Mouse (Mus musculus): ENCODE results near the gene Cdh22. TPM values are rescaled to one million over a fixed set of nuclear protein-coding genes. Genes with fewer than 3 reads are reported as not detected.

Gene Cdh22
- polyA plus RNA-seq, 1 experiment from 2014 or later, result 3.4 TPM

GRCm38 (mm10) chr2:165162221-165162620 lies 72.4 kb downstream of the Cdh22 start:
- WGBS, result 10% methylated on average over 5 of the region's 5 CpGs
- H3K27me3 ChIP-seq (ENCODE audit: control insufficient read depth, insufficient read depth, low read length), result peaks cover 24% of the 10 kb centered on the region
- H3K9me3 ChIP-seq (ENCODE audit: control insufficient read depth, low read length), result no peaks in the 10 kb centered on the region
- H3K4me1 ChIP-seq (ENCODE audit: control insufficient read depth, insufficient read depth, low read length), result peaks cover 12% of the 10 kb centered on the region; the same call in 1 of the 2 replicates
- no peaks in the 10 kb centered on the region for H3K36me3 ChIP-seq (ENCODE audit: control insufficient read depth, insufficient read depth, low read length)
- DNase-seq (ENCODE audit: low spot score) (peak; percentile 58), ATAC-seq (ENCODE audit: insufficient read depth, low FRiP score, low TSS enrichment) (no peak)
- no peak overlapping the region for H3K9ac ChIP-seq (ENCODE audit: low read length)
- no peak overlapping the region for H3K27ac ChIP-seq (ENCODE audit: low read depth, low read length)
- no peak overlapping the region for H3K4me3 ChIP-seq (ENCODE audit: low read depth, low read length)
- no peak overlapping the region for H3K4me2 ChIP-seq (ENCODE audit: low read depth)

DNA sequence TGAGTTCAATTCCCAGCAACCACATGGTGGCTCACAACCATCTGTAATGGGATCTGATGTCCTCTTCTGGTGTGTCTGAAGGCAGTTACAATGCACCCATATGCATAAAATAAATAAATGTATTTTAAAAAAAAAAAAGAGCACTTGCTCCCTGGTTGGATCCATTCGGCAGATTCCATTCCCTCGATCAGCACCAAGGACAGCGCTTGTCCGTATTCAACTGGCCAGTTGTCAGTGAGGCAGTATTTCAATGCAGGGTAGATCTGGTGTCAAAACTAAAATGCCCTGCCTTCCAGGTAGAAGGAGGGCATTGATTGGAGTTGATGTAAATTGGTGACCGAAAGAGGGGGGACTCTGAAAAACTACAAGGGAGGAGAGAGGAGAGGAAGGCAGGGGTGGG lies 74.2 kb downstream of the Cdh22 start:
- DNase-seq (ENCODE audit: low spot score), result peak; percentile 61
- H3K27me3 ChIP-seq (ENCODE audit: control insufficient read depth, insufficient read depth, low read length), result peaks cover 9% of the 10 kb centered on the region
- H3K36me3 ChIP-seq (ENCODE audit: control insufficient read depth, insufficient read depth, low read length), result no peaks in the 10 kb centered on the region
- no peak overlapping the region for H3K9ac ChIP-seq (ENCODE audit: low read length)
- no peak overlapping the region for H3K4me3 ChIP-seq (ENCODE audit: low read depth, low read length)
- no peak overlapping the region for H3K4me2 ChIP-seq (ENCODE audit: low read depth)
- H3K4me1 ChIP-seq (ENCODE audit: control insufficient read depth, insufficient read depth, low read length), result peaks cover 9% of the 10 kb centered on the region; the same call in 1 of the 2 replicates
- ATAC-seq (ENCODE audit: insufficient read depth, low FRiP score, low TSS enrichment), result no peak
- WGBS, result 19% methylated on average over 5 of the region's 5 CpGs
- no peaks in the 10 kb centered on the region for H3K9me3 ChIP-seq (ENCODE audit: control insufficient read depth, low read length)
- H3K27ac ChIP-seq (ENCODE audit: low read depth, low read length), result no peak overlapping the region

DNA sequence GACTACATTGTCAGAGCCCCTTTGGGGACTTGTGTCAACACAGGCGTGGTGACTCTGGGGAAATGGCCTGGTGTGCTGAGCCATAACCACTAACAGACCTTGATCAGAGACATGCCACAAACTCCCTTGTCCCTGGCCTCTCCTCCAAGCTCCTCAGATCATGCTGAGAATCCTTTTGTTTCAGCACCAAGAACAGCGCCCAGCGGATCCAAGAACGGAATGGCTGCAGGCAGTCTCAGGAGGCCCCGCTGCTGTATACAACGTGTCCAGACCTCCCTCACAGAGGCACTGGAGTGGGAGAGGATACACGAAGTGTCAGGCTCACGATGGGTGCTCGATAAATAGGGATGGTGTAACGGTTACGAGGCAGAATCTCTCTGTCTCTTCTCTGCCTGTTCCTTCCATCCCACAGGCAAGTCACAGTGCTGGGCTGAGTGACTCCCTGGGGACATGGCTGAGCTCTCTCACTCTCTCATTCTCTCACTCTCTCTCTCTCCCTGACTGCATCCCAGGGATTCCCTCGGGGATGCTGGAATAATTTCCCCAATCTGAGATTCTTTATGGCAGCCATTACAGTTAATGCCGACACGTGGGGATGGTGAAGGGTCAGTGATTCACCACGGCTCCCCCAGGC lies 75.5 kb downstream of the Cdh22 start:
- no peaks in the 10 kb centered on the region for H3K36me3 ChIP-seq (ENCODE audit: control insufficient read depth, insufficient read depth, low read length)
- WGBS, result 16% methylated on average over 15 of the region's 15 CpGs
- no peak overlapping the region for H3K27ac ChIP-seq (ENCODE audit: low read depth, low read length)
- H3K4me2 ChIP-seq (ENCODE audit: low read depth), result no peak overlapping the region
- DNase-seq (ENCODE audit: low spot score) (peak; percentile 73), ATAC-seq (ENCODE audit: insufficient read depth, low FRiP score, low TSS enrichment) (no peak)
- peaks cover 9% of the 10 kb centered on the region; the same call in 1 of the 2 replicates for H3K4me1 ChIP-seq (ENCODE audit: control insufficient read depth, insufficient read depth, low read length)
- H3K4me3 ChIP-seq (ENCODE audit: low read depth, low read length), result no peak overlapping the region
- H3K9me3 ChIP-seq (ENCODE audit: control insufficient read depth, low read length), result no peaks in the 10 kb centered on the region
- H3K27me3 ChIP-seq (ENCODE audit: control insufficient read depth, insufficient read depth, low read length), result peaks cover 2% of the 10 kb centered on the region; the same call in 1 of the 2 replicates
- H3K9ac ChIP-seq (ENCODE audit: low read length), result no peak overlapping the region

GRCm38 (mm10) chr2:165158317-165158716 lies 76.3 kb downstream of the Cdh22 start:
- Histone ChIP-seq H3K9me3 (ENCODE audit: control insufficient read depth, low read length) (no peaks in the 10 kb centered on the region), H3K9ac (ENCODE audit: low read length) (no peak overlapping the region), H3K4me1 (ENCODE audit: control insufficient read depth, insufficient read depth, low read length) (peaks cover 9% of the 10 kb centered on the region; the same call in 1 of the 2 replicates), H3K4me2 (ENCODE audit: low read depth) (no peak overlapping the region), H3K4me3 (ENCODE audit: low read depth, low read length) (no peak overlapping the region), H3K36me3 (ENCODE audit: control insufficient read depth, insufficient read depth, low read length) (no peaks in the 10 kb centered on the region), H3K27me3 (ENCODE audit: control insufficient read depth, insufficient read depth, low read length) (peaks cover 2% of the 10 kb centered on the region; the same call in 1 of the 2 replicates), H3K27ac (ENCODE audit: low read depth, low read length) (no peak overlapping the region)
- 65% methylated on average over 4 of the region's 4 CpGs for WGBS
- ATAC-seq (ENCODE audit: insufficient read depth, low FRiP score, low TSS enrichment) (no peak), DNase-seq (ENCODE audit: low spot score) (no peak)

- Histone ChIP-seq H3K9me3 (ENCODE audit: control insufficient read depth, low read length) (no peaks in the 10 kb centered on the region), H3K27ac (ENCODE audit: low read depth, low read length) (no peak overlapping the region), H3K36me3 (ENCODE audit: control insufficient read depth, insufficient read depth, low read length) (no peaks in the 10 kb centered on the region), H3K27me3 (ENCODE audit: control insufficient read depth, insufficient read depth, low read length) (peaks cover 2% of the 10 kb centered on the region; the same call in 1 of the 2 replicates), H3K9ac (ENCODE audit: low read length) (no peak overlapping the region), H3K4me1 (ENCODE audit: control insufficient read depth, insufficient read depth, low read length) (peaks cover 9% of the 10 kb centered on the region; the same call in 1 of the 2 replicates), H3K4me2 (ENCODE audit: low read depth) (no peak overlapping the region), H3K4me3 (ENCODE audit: low read depth, low read length) (no peak overlapping the region)
- DNase-seq (ENCODE audit: low spot score) (no peak), ATAC-seq (ENCODE audit: insufficient read depth, low FRiP score, low TSS enrichment) (no peak)
- 65% methylated on average over 11 of the region's 11 CpGs for WGBS
Measured at GRCm38 (mm10) chr2:165157900-165158299, 76.8 kb downstream of the Cdh22 start.

- no peak overlapping the region for H3K9ac ChIP-seq (ENCODE audit: low read length)
- no peaks in the 10 kb centered on the region for H3K4me1 ChIP-seq (ENCODE audit: control insufficient read depth, insufficient read depth, low read length)
- no peak for ATAC-seq (ENCODE audit: insufficient read depth, low FRiP score, low TSS enrichment)
- no peak overlapping the region for H3K4me3 ChIP-seq (ENCODE audit: low read depth, low read length)
- no peaks in the 10 kb centered on the region for H3K9me3 ChIP-seq (ENCODE audit: control insufficient read depth, low read length)
- no peak for DNase-seq (ENCODE audit: low spot score)
- no peak overlapping the region for H3K4me2 ChIP-seq (ENCODE audit: low read depth)
- H3K27me3 ChIP-seq (ENCODE audit: control insufficient read depth, insufficient read depth, low read length), result no peaks in the 10 kb centered on the region
- 32% methylated on average over 12 of the region's 12 CpGs for WGBS
- no peak overlapping the region for H3K27ac ChIP-seq (ENCODE audit: low read depth, low read length)
- no peaks in the 10 kb centered on the region for H3K36me3 ChIP-seq (ENCODE audit: control insufficient read depth, insufficient read depth, low read length)
Measured at GRCm38 (mm10) chr2:165153006-165153405, 81.6 kb downstream of the Cdh22 start.

DNA sequence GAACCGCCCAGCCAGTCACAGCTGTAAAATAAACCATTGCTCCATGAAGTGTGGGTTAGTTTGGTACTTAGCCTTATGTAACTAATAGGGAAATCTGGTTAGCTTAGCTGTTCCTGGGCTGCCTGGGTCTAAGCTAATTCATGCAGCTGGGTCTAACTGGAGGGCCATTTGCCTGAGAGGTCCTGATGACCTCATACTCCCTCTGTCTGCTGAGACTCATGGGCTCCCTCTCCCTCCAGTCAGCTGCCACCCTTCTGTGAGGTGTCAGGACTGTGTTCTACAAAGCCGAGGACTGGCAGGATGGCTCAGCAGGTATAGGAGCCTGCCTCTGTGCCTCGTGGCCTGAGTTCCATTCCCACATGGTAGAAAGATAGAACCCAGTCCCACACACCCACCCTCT lies 84.9 kb downstream of the Cdh22 start:
- Histone ChIP-seq H3K27ac (ENCODE audit: low read depth, low read length) (no peak overlapping the region), H3K4me2 (ENCODE audit: low read depth) (no peak overlapping the region), H3K9ac (ENCODE audit: low read length) (no peak overlapping the region), H3K27me3 (ENCODE audit: control insufficient read depth, insufficient read depth, low read length) (no peaks in the 10 kb centered on the region), H3K9me3 (ENCODE audit: control insufficient read depth, low read length) (no peaks in the 10 kb centered on the region; the same call in 1 of the 2 replicates), H3K4me3 (ENCODE audit: low read depth, low read length) (no peak overlapping the region), H3K4me1 (ENCODE audit: control insufficient read depth, insufficient read depth, low read length) (no peaks in the 10 kb centered on the region), H3K36me3 (ENCODE audit: control insufficient read depth, insufficient read depth, low read length) (no peaks in the 10 kb centered on the region)
- DNase-seq (ENCODE audit: low spot score) (no peak), ATAC-seq (ENCODE audit: insufficient read depth, low FRiP score, low TSS enrichment) (no peak)
- 69% methylated on average over 3 of the region's 3 CpGs for WGBS

GRCm38 (mm10) chr2:165145821-165146220 lies 88.8 kb downstream of the Cdh22 start:
- WGBS, result 74% methylated on average over 13 of the region's 13 CpGs
- no peaks in the 10 kb centered on the region; the same call in 1 of the 2 replicates for H3K9me3 ChIP-seq (ENCODE audit: control insufficient read depth, low read length)
- no peaks in the 10 kb centered on the region for H3K36me3 ChIP-seq (ENCODE audit: control insufficient read depth, insufficient read depth, low read length)
- H3K9ac ChIP-seq (ENCODE audit: low read length), result no peak overlapping the region
- no peak overlapping the region for H3K4me2 ChIP-seq (ENCODE audit: low read depth)
- DNase-seq (ENCODE audit: low spot score) (no peak), ATAC-seq (ENCODE audit: insufficient read depth, low FRiP score, low TSS enrichment) (no peak)
- H3K4me3 ChIP-seq (ENCODE audit: low read depth, low read length), result no peak overlapping the region
- peaks cover 22% of the 10 kb centered on the region for H3K27me3 ChIP-seq (ENCODE audit: control insufficient read depth, insufficient read depth, low read length)
- 0 out of 2 replicates have a peak, but pooled peaks cover 3% of the 10 kb centered on the region for H3K4me1 ChIP-seq (ENCODE audit: control insufficient read depth, insufficient read depth, low read length)
- no peak overlapping the region for H3K27ac ChIP-seq (ENCODE audit: low read depth, low read length)

GRCm38 (mm10) chr2:165143487-165143886 lies 91.2 kb downstream of the Cdh22 start:
- H3K36me3 ChIP-seq (ENCODE audit: control insufficient read depth, insufficient read depth, low read length), result no peaks in the 10 kb centered on the region
- H3K27me3 ChIP-seq (ENCODE audit: control insufficient read depth, insufficient read depth, low read length), result peaks cover 22% of the 10 kb centered on the region
- no peak for ATAC-seq (ENCODE audit: insufficient read depth, low FRiP score, low TSS enrichment)
- H3K9me3 ChIP-seq (ENCODE audit: control insufficient read depth, low read length), result no peaks in the 10 kb centered on the region; the same call in 1 of the 2 replicates
- no peak for DNase-seq (ENCODE audit: low spot score)
- 78% methylated on average over 14 of the region's 14 CpGs for WGBS
- H3K27ac ChIP-seq (ENCODE audit: low read depth, low read length), result no peak overlapping the region
- no peak overlapping the region for H3K4me2 ChIP-seq (ENCODE audit: low read depth)
- peaks cover 5% of the 10 kb centered on the region; the same call in 1 of the 2 replicates for H3K4me1 ChIP-seq (ENCODE audit: control insufficient read depth, insufficient read depth, low read length)
- no peak overlapping the region for H3K9ac ChIP-seq (ENCODE audit: low read length)
- H3K4me3 ChIP-seq (ENCODE audit: low read depth, low read length), result no peak overlapping the region

Data from neural tube, embryonic 11.5 days (tissue).